Mouse (Mus musculus): ENCODE data around the gene 4930432K21Rik. TPM values are rescaled to one million over a fixed set of nuclear protein-coding genes. Genes with fewer than 3 reads are reported as not detected.

The 4930432K21Rik gene
- polyA plus RNA-seq, 2 experiments: 0.19 TPM; not detected in 1

DNA sequence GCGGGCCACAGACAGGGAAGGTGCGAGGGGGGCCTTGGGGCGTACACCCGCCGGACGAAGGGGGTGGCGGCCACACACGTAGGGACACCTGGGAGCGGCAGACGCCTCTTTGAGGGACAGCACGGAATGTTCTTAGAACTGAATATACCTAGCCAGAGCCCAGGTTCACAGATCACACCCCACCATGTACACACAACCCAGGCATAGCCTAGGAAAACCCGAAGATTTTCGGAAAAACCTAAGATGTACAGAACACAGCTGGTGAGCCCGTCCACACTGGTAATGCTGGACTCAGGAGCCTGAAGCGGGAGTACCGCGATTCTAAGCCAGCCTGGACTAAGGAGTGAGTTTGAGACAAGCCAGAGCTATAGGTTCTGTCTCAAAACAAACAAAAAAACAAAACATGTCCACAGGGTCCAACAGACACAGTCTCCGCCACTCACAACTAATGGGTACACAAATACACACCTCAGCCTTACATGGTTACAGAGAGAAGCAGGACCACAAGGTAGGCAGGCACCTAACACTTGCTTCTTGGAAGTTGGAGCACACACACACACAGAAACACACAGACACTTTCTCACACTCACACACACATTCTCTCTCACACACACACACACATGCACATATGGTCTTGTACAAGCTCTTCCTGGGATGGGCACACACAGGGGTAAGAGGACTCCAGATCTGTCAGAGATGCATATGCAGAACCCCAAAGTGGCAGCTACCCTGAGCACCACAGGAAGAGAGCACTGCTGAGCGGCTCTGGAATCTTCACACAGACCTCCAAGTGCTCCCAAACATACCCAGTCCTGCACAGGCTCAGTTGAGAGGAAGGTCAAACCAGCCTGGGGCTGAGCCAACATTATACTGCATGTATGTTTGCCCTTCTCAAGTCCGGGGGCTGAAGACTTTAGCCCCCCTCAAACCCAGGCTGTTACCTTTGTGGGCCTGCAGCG is 36.5 kb downstream of the 4930432K21Rik start:
- 22% methylated on average over 21 of the region's 21 CpGs for WGBS (ENCODE audit: insufficient replicate concordance)
- no peak overlapping the region for H3K27ac ChIP-seq
- peaks cover 0 to 16% of the 10 kb centered on the region in 2 experiments; a peak in 2 of 4 replicates for H3K4me1 ChIP-seq (replicated peaks; ENCODE audit: control insufficient read depth in 2 of 2, insufficient read depth in 2 of 2, low read length in 1 of 2)
- no peak for TF ChIP-seq CTCF (IDR thresholded peaks at IDR 0.05; ENCODE audit: low read depth)
- no peak for TF ChIP-seq EP300 (IDR thresholded peaks at IDR 0.05; ENCODE audit: low read depth)
- DNase-seq (ENCODE audit: low read depth in 3 of 3, low spot score in 3 of 3): no peak
- ATAC-seq (ENCODE audit: insufficient read depth): no peak
- H3K4me3 ChIP-seq (ENCODE audit: insufficient read depth in 1 of 2, low read depth in 2 of 2, low read length in 2 of 2): peak overlapping the region; percentile 53 to 58
- H3K9me3 ChIP-seq (ENCODE audit: control insufficient read depth, low read length): no peaks in the 10 kb centered on the region
- no peaks in the 10 kb centered on the region for H3K36me3 ChIP-seq (replicated peaks; ENCODE audit: control insufficient read depth, insufficient read depth, low read depth)
- H3K9ac ChIP-seq (replicated peaks): peak overlapping the region; percentile 19; the same call in 1 of the 2 replicates
- H3K4me2 ChIP-seq (ENCODE audit: low read depth): peak overlapping the region; percentile 64
- peaks cover 26% of the 10 kb centered on the region for H3K27me3 ChIP-seq (ENCODE audit: control insufficient read depth, insufficient read depth, low read length)

DNA sequence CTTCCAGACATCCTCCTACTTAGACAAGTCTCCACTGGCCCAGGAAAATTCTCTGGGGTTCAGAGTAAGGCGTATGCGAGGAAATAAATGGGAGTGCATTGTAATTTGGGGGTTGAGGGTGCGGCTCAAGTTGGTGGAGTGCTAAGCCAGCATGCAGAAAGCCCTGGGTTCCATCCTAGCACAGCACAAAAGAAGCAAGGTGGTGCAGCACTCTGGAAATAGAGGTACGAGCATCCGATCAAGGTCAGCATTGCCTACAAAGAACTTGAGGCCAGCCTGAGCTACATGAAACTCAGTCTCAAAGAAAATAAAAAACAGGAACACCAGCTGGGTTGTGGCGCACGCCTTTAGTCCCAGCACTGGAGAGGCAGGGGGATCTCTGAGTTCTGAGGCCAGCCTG is 37.3 kb downstream of the 4930432K21Rik start, which contains the start of gene Nanos3:
Nanos3 (minus strand) TSS at position 101 of the 400 bp plus-strand sequence.
- H3K27ac ChIP-seq: no peak within 1 kb of the TSS
- 73% methylated on average over 7 of the region's 7 CpGs for WGBS (ENCODE audit: insufficient replicate concordance)
- H3K9ac ChIP-seq (replicated peaks): no peak within 1 kb of the TSS
- TF ChIP-seq CTCF (IDR thresholded peaks at IDR 0.05; ENCODE audit: low read depth): no peak
- TF ChIP-seq EP300 (IDR thresholded peaks at IDR 0.05; ENCODE audit: low read depth): no peak
- no peaks in the 10 kb centered on the region for H3K9me3 ChIP-seq (ENCODE audit: control insufficient read depth, low read length)
- H3K4me1 ChIP-seq (replicated peaks; ENCODE audit: control insufficient read depth in 2 of 2, insufficient read depth in 2 of 2, low read length in 1 of 2): peaks cover 0 to 16% of the 10 kb centered on the region in 2 experiments; a peak in 2 of 4 replicates
- H3K27me3 ChIP-seq (ENCODE audit: control insufficient read depth, insufficient read depth, low read length): peaks cover 26% of the 10 kb centered on the region
- H3K4me2 ChIP-seq (ENCODE audit: low read depth): peak within 1 kb of the TSS; percentile 64
- DNase-seq (ENCODE audit: low read depth in 3 of 3, low spot score in 3 of 3): no peak
- H3K4me3 ChIP-seq (ENCODE audit: insufficient read depth in 1 of 2, low read depth in 2 of 2, low read length in 2 of 2): peak within 1 kb of the TSS; percentile 53 to 58; a peak in 3 of 4 replicates
- ATAC-seq (ENCODE audit: insufficient read depth): no peak
- no peaks in the 10 kb centered on the region for H3K36me3 ChIP-seq (replicated peaks; ENCODE audit: control insufficient read depth, insufficient read depth, low read depth)

DNA sequence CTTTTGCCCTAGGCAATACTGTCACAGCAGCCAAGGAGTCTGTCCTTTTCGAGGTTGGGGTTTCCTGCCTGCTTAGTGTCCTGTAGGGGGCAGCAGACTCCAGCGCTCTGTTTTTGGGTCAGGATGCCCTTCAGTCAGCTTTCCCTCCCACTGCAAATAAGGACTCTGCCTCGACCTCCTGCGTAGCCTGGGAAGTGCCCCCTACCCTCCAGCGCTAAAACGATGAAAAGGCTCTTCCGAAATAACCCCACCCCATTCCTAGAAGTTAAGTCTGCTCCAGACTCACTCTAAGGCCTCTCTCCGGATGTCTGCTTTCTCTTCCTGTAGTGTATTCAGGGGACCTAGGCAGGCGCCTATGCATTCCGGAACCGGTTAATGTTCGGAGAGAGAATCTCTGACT is 38.7 kb downstream of the 4930432K21Rik start:
- Histone ChIP-seq H3K4me2 (ENCODE audit: low read depth) (peak overlapping the region; percentile 74), H3K4me3 (ENCODE audit: insufficient read depth in 1 of 2, low read depth in 2 of 2, low read length in 2 of 2) (peak overlapping the region; percentile 48 to 53), H3K9me3 (ENCODE audit: control insufficient read depth, low read length) (no peaks in the 10 kb centered on the region), H3K27me3 (ENCODE audit: control insufficient read depth, insufficient read depth, low read length) (peaks cover 26% of the 10 kb centered on the region), H3K9ac (replicated peaks) (peak overlapping the region; percentile 21), H3K4me1 (replicated peaks; ENCODE audit: control insufficient read depth in 2 of 2, insufficient read depth in 2 of 2, low read length in 1 of 2) (peaks cover under 1 to 14% of the 10 kb centered on the region in 2 experiments), H3K36me3 (replicated peaks; ENCODE audit: control insufficient read depth, insufficient read depth, low read depth) (no peaks in the 10 kb centered on the region), H3K27ac (no peak overlapping the region)
- no peak for TF ChIP-seq EP300 (IDR thresholded peaks at IDR 0.05; ENCODE audit: low read depth)
- peak; percentile 97 for TF ChIP-seq CTCF (IDR thresholded peaks at IDR 0.05; ENCODE audit: low read depth)
- peak; percentile 40; the same call in 1 of the 2 replicates for ATAC-seq (ENCODE audit: insufficient read depth)
- DNase-seq (ENCODE audit: low read depth in 3 of 3, low spot score in 3 of 3): peak in 2 of 3 experiments; percentile 59 to 64
- under 1% methylated on average over 12 of the region's 12 CpGs for WGBS (ENCODE audit: insufficient replicate concordance)

DNA sequence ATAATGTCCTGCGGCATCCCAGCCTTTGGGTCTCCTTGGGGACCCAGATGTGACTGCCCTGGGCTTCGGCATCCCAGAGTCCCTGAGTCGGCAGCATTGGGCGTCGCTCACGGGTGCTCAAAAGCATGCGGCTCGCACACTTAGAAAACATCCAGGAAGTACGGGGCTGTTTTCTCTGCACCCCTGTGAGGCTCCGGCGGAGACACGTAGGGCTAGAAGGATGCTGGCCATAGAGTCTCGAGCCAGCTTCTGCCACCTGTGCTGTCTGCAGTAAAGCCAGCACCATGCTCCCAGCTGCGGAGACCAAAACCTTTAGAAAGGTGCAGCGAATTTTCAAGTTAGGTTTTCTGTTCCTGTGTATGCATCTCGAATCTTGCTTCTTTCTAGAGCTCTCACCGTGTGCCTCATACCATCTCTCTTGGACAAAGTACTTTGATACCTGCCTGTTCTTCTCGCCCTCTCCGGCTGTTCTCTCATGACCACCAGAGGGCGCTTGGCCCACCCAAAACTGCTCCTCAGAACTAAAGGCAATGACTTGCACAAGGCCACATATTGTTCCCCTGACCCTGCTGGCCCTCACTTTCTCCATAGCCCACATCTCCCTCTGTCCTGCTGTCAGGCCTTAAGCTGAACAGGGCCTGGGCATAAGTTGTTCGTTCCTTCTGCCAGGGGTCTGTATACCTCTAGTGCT is 39.4 kb downstream of the 4930432K21Rik start:
- Histone ChIP-seq H3K9me3 (ENCODE audit: control insufficient read depth, low read length) (no peaks in the 10 kb centered on the region), H3K4me3 (ENCODE audit: insufficient read depth in 1 of 2, low read depth in 2 of 2, low read length in 2 of 2) (peak overlapping the region; percentile 48 to 53), H3K36me3 (replicated peaks; ENCODE audit: control insufficient read depth, insufficient read depth, low read depth) (no peaks in the 10 kb centered on the region), H3K4me1 (replicated peaks; ENCODE audit: control insufficient read depth in 2 of 2, insufficient read depth in 2 of 2, low read length in 1 of 2) (peaks cover 5 to 19% of the 10 kb centered on the region in 2 experiments), H3K4me2 (ENCODE audit: low read depth) (peak overlapping the region; percentile 74), H3K27ac (no peak overlapping the region), H3K9ac (replicated peaks) (peak overlapping the region; percentile 21), H3K27me3 (ENCODE audit: control insufficient read depth, insufficient read depth, low read length) (peaks cover 26% of the 10 kb centered on the region)
- 2% methylated on average over 21 of the region's 21 CpGs for WGBS (ENCODE audit: insufficient replicate concordance)
- ATAC-seq (ENCODE audit: insufficient read depth) (peak; percentile 42; the same call in 1 of the 2 replicates), DNase-seq (ENCODE audit: low read depth in 3 of 3, low spot score in 3 of 3) (peak; percentile 64 to 72 (median 66))
- TF ChIP-seq EP300 (IDR thresholded peaks at IDR 0.05; ENCODE audit: low read depth): no peak
- peak; percentile 96 for TF ChIP-seq CTCF (IDR thresholded peaks at IDR 0.05; ENCODE audit: low read depth)
